Mouse (Mus musculus) ES-E14 (cell line): ENCODE results near the gene Zrsr2. TPM values are rescaled to one million over a fixed set of nuclear protein-coding genes. Genes with fewer than 3 reads are reported as not detected.
A peak's percentile ranks its signal among the peaks of the same experiment; 100 is the strongest.

ENCODE experiments used
- DNase-seq: peaks from one replicate; pipeline ENCODE4 v3.0.0-alpha.2; 2013; ENCODE audit warnings: low read depth, low spot score
- H3K27ac ChIP-seq: 2 replicates; pipeline ENCODE4 v1.5.1; 2012; ENCODE audit warnings: low read depth, mild to moderate bottlenecking, low read length, moderate library complexity, mixed read lengths; ENCODE audit not compliant: poor library complexity, insufficient read depth, severe bottlenecking
- H3K36me3 ChIP-seq: 2 replicates; pipeline ENCODE4 v1.6.1; 2012; ENCODE audit warnings: mild to moderate bottlenecking, low read length, moderate library complexity, mixed read lengths; ENCODE audit not compliant: control insufficient read depth, poor library complexity, insufficient read depth, severe bottlenecking
- H3K4me1 ChIP-seq, 2 experiments: fragments of 150-350 bp in 1 of 2; sonication (generic) in 1 of 2; 2 replicates each; pipeline ENCODE4 v1.6.1; 2012; ENCODE audit warnings: low read length in 2 of 2, mild to moderate bottlenecking in 1 of 2, mixed read lengths in 1 of 2; ENCODE audit not compliant: control insufficient read depth in 2 of 2, insufficient read depth in 2 of 2, poor library complexity in 1 of 2
- H3K4me3 ChIP-seq, 2 experiments: fragments of 150-350 bp in 1 of 2; sonication (generic) in 1 of 2; 2 replicates each; pipeline ENCODE4 v1.5.1; 2012; ENCODE audit warnings: low read length in 2 of 2, low read depth in 1 of 2, mild to moderate bottlenecking in 1 of 2, mixed read lengths in 1 of 2; ENCODE audit not compliant: insufficient read depth in 1 of 2, poor library complexity in 1 of 2, severe bottlenecking in 1 of 2
- H3K9ac ChIP-seq: 2 replicates; pipeline ENCODE4 v1.6.1; 2012; ENCODE audit warnings: low read depth, mild to moderate bottlenecking, low read length, mixed read lengths; ENCODE audit not compliant: poor library complexity, insufficient read depth, severe bottlenecking
- H3K9me3 ChIP-seq: fragments of 150-350 bp; sonication (generic); 2 replicates; pipeline ENCODE4 v1.6.1; 2012; ENCODE audit warnings: low read depth, mild to moderate bottlenecking, low read length; ENCODE audit not compliant: control insufficient read depth, insufficient read depth
- CHD2 ChIP-seq: IDR thresholded peaks from 2 replicates; pipeline ENCODE4 v1.6.1; 2014; ENCODE audit warnings: mild to moderate bottlenecking, low read depth, low read length, inconsistent platforms
- HCFC1 ChIP-seq: IDR thresholded peaks from 2 replicates; pipeline ENCODE4 v1.6.1; 2012; ENCODE audit warnings: low read length, inconsistent platforms, borderline replicate concordance; ENCODE audit not compliant: insufficient read depth
- MAFK ChIP-seq: IDR thresholded peaks from 2 replicates; pipeline ENCODE4 v1.6.1; 2014; ENCODE audit warnings: mild to moderate bottlenecking, low read depth, low read length, inconsistent platforms; ENCODE audit not compliant: insufficient read depth
- ZC3H11A ChIP-seq: IDR thresholded peaks from 2 replicates; pipeline ENCODE4 v1.6.1; 2012; ENCODE audit warnings: low read depth, mild to moderate bottlenecking, inconsistent platforms, low read length, borderline replicate concordance
- ZNF384 ChIP-seq: IDR thresholded peaks from 2 replicates; pipeline ENCODE4 v1.6.1; 2012; ENCODE audit warnings: low read depth, low read length, inconsistent platforms
- in situ Hi-C, 2 experiments: fragments of 600-800 bp; cut with MboI; formaldehyde crosslinking; loops; one replicate each; pipeline ENCODE4 v1.15.1; 2025; ENCODE audit warnings: low sequenced_read_pairs in 2 of 2, inconsistent platforms in 1 of 2; ENCODE audit not compliant: unreplicated experiment in 2 of 2
- total RNA-seq: library from RNA; depleted of rRNA; stranded (reverse); fragments of 300-350 nt; gene quantifications from 2 replicates; pipeline ENCODE4 v1.2.3, GENCODE M21; 2012; rRNA removed

Zrsr2 gene
- total RNA-seq, result 31.9 and 36.9 TPM in 2 replicates

- Histone ChIP-seq H3K9ac (peak within 1 kb of the TSS; percentile 100), H3K27ac (peak within 1 kb of the TSS; percentile 100), H3K36me3 (peaks cover 8% of the 10 kb centered on the region), H3K4me1 (no peaks in the 10 kb centered on the region), H3K4me3 (peak within 1 kb of the TSS; percentile 91 to 100), H3K9me3 (no peaks in the 10 kb centered on the region)
- in situ Hi-C loops, result loop anchor here in 1 of 2 experiments (10.0 kb wide), 1 partner anchor 116 kb away; the partner anchor contains the start of gene Siah1b
- peak; percentile 80 for DNase-seq
- no peak for TF ChIP-seq CHD2
- TF ChIP-seq MAFK, result no peak
- no peak for TF ChIP-seq ZNF384
These were observed at the start of gene Zrsr2 for GRCm38 (mm10) chrX:163958467-163958875. Gene Zrsr2, minus strand, starts transcription at chrX:163958661.

DNA sequence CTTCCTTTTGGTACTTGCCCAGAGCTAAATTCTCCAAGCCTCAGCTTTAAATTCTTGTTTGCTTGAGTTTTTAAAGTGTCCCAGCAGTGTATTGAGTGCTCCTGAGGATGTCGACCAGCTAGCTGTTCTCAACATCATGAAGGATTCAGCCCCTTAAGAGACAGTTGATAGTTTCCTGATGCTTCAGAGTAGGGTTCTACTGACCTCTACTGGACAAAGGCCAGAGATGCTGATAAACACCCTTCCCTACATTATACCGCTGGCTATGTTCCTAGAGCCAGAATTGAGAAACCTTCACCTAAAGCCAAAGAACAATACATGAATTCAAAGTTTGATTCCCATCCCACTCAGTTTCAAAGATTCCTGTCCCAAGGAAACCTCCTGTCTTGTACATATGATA lies 46.3 kb upstream of the Zrsr2 start:
- no peak for TF ChIP-seq MAFK
- TF ChIP-seq ZC3H11A, result peak; percentile 28; the same call in 1 of the 2 replicates
- no peak for TF ChIP-seq HCFC1
- TF ChIP-seq CHD2, result no peak
- H3K27ac ChIP-seq, result no peak overlapping the region
- no peaks in the 10 kb centered on the region for H3K4me1 ChIP-seq
- peak; percentile 21 for DNase-seq
- in situ Hi-C loops, result no loop called here
- H3K4me3 ChIP-seq, result no peak overlapping the region
- H3K9ac ChIP-seq, result no peak overlapping the region
- H3K9me3 ChIP-seq, result no peaks in the 10 kb centered on the region
- H3K36me3 ChIP-seq, result no peaks in the 10 kb centered on the region

GRCm38 (mm10) chrX:163999848-164000247 lies 41.4 kb upstream of the Zrsr2 start:
- DNase-seq, result no peak
- in situ Hi-C loops, result no loop called here
- TF ChIP-seq ZC3H11A (no peak), CHD2 (no peak), MAFK (no peak), HCFC1 (no peak), ZNF384 (no peak)

DNA sequence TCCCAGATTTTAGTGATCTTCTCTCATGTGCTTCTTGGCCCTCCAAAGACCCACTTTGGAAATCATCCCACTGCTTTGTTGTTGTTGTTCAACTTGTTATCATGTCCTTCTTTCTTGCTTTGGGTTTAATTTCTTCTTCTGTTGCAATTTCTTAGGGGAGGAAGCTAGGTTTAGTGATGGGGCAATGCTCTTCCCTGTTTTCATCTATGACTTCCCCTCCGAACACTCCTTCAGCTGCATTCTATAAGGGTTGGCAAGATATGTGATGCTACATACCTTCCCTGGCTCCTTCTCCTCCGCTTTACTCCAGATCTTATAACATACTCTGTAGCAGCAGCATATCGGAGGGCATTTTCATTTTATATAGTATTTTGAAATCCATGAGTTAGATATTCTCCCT lies 38.3 kb upstream of the Zrsr2 start:
- H3K9me3 ChIP-seq, result no peaks in the 10 kb centered on the region
- no peaks in the 10 kb centered on the region for H3K36me3 ChIP-seq
- no peak overlapping the region for H3K4me3 ChIP-seq
- no peak overlapping the region for H3K9ac ChIP-seq
- TF ChIP-seq MAFK, result no peak
- TF ChIP-seq HCFC1, result no peak
- no peak for TF ChIP-seq ZNF384
- no peak for TF ChIP-seq ZC3H11A
- TF ChIP-seq CHD2, result no peak
- in situ Hi-C loops, result no loop called here
- no peak overlapping the region for H3K27ac ChIP-seq
- no peak for DNase-seq
- no peaks in the 10 kb centered on the region for H3K4me1 ChIP-seq

More at GRCm38 (mm10) chrX:163999848-164000247, 41.4 kb upstream of the Zrsr2 start:
- no peaks in the 10 kb centered on the region for H3K4me1 ChIP-seq
- no peaks in the 10 kb centered on the region for H3K9me3 ChIP-seq
- no peaks in the 10 kb centered on the region for H3K36me3 ChIP-seq
- H3K27ac ChIP-seq, result no peak overlapping the region
- H3K4me3 ChIP-seq, result no peak overlapping the region
- H3K9ac ChIP-seq, result no peak overlapping the region
